Mouse (Mus musculus) embryonic stem cell, embryonic (primary cell): ENCODE results near the gene Alox12.

Source experiments
- CTCF ChIA-PET, 4 experiments: fragments of 300-600 bp in 2 of 4; fragments of 350-600 bp in 2 of 4; sonication (Branson Sonifier 250); formaldehyde crosslinking; loops; one replicate each; lab custom pipeline; 2022; ENCODE audit warnings: inconsistent platforms in 2 of 4; lab: Charles Lee
- POLR2A ChIA-PET, 4 experiments: fragments of 300-600 bp in 2 of 4; fragments of 350-600 bp in 2 of 4; sonication (Branson Sonifier 250); formaldehyde crosslinking; loops; one replicate each; lab custom pipeline; 2022; ENCODE audit warnings: antibody characterized with exemption in 4 of 4, inconsistent platforms in 1 of 4; lab: Charles Lee

Alox12 gene

DNA sequence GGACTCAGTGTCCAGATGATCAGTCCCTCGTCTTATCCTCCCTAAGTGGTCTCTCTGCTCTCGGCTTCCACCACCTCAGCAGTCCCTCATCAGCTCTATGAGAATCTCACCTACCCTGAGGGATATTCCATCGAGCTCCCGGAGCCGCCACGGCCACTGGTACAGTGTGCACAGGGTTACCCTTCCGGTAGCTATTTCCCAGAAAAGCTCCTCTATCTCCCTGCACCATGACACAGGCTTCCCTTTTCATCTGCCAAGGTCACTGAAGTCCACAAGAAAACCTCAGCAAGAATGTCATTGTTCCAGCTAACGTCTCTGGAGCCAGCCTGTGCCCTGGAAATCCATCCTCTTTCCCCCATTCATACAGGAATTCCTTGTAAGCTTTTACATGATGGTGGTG lies 3.3 kb downstream of the Alox12 start:
- POLR2A ChIA-PET: interaction anchor here in 2 of 4 experiments (1.0 to 2.9 kb wide), 4 partner anchors 12 to 22 kb away, joined by 3 to 16 read pairs (median 12); partner anchors contain the start of genes Gm21988 (in 2 of the 2) and Rnasek (in 2 of the 2)
- CTCF ChIA-PET: interaction anchor here (0.6 to 1.2 kb wide), 6 partner anchors 10 to 781 kb away, joined by 3 to 4 read pairs (median 3); partner anchors contain the start of gene 0610010K14Rik (in 1 of the 4)

DNA sequence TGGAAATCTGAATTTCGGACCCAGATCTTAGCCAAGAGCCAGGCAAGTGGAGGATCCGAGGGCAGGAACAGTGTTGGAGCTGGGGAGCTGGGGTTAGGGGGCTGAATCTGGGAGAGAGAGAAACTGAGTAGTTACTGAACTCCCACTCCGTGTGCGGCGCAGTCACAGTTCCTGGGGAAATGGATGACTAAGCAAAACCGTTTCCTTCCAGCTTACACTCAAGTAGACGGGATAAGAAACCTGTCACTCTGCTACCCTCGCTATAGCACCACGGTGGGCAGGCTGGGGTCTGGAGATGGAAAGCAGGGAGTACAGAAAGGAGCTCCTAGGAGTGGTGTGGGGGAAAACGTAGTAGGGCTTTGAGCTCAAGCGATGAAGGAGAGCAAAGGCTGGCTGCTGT lies 5.0 kb downstream of the Alox12 start:
- ChIA-PET CTCF (interaction anchor here in 3 of 4 experiments (1.0 to 2.1 kb wide), 5 partner anchors 20 to 72 kb away, joined by 3 to 6 read pairs (median 3); partner anchors contain the start of gene Bcl6b (in 2 of the 3)), POLR2A (interaction anchor here in 3 of 4 experiments (1.2 to 2.9 kb wide), 7 partner anchors 10 to 202 kb away, joined by 3 to 16 read pairs (median 4); partner anchors contain the start of genes Gm21988 (in 3 of the 3), Rnasek (in 3 of the 3), 0610010K14Rik (in 2 of the 3) and Med11 (in 1 of the 3))

DNA sequence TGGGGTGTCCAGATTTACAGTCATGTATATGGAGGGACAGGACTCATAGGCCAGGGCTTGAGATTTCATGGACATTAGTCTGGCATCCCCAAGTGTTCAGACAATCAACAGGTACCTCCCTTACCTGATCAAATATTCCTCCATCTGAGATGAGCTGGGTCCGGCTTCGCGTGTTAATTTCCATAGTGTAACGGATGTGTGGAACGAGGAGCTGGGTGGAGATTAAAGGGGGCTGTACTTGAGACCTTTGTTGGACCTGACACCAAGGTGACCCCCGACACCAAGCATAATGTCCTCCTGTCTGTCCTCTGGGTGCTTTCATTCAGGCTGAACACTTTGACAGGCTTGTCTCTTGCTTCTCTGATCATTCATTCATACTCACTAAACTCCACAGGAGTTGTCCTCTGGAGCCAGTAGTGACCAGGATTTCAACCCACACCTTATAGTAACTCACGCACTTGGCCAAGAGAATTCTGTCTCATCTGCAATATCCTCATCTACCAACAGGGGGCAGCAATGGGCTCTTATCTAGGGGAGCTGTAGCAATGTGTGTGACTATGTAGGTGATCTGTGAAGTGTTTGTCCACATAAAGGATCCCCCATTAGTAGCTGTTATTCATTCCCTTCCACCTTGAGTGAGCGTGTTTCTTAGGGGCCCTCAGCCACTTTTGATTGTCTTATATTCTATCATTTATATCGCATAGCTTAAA lies 7.9 kb downstream of the Alox12 start:
- ChIA-PET POLR2A (interaction anchor here in 3 of 4 experiments (0.6 to 2.3 kb wide), 14 partner anchors 8 to 825 kb away, joined by 3 to 12 read pairs (median 3); partner anchors contain the start of genes 0610010K14Rik (in 3 of the 3), Alox12 (in 1 of the 3), Gm21988 (in 1 of the 3) and Rnasek (in 1 of the 3)), CTCF (interaction anchor here (0.5 to 1.7 kb wide), 30 partner anchors 8 to 1947 kb away, joined by 3 to 18 read pairs (median 4); partner anchors contain the start of genes 0610010K14Rik (in 3 of the 4), Bcl6b (in 1 of the 4), Gm21988 (in 1 of the 4) and Rnasek (in 1 of the 4))

DNA sequence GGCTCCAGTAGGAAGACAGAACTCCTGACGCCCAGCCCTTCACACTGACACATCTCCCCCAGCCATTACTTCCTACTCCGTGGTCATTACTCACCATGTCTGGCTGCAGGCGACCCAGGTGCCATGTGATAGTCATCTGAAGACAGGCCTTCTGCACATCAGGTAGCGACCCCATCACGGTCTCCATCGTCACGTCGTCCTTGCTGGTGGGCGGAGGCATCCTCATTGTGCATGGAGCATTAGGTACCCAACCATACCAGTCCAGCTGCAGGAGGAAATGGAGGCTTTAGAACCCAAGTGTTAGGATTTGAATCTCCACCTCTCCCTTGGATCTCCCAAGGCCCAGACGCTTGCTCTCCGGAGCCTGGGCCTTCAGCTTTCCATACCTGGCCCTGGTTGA lies 12.6 kb downstream of the Alox12 start:
- POLR2A ChIA-PET: interaction anchor here in 1 of 4 experiments (0.7 kb wide), 1 partner anchor 16 kb away, joined by 4 read pairs; no protein-coding TSS in a partner anchor
- CTCF ChIA-PET: interaction anchor here in 2 of 4 experiments (0.7 to 0.8 kb wide), 2 partner anchors 12 to 21 kb away, joined by 3 to 8 read pairs; no protein-coding TSS in a partner anchor

DNA sequence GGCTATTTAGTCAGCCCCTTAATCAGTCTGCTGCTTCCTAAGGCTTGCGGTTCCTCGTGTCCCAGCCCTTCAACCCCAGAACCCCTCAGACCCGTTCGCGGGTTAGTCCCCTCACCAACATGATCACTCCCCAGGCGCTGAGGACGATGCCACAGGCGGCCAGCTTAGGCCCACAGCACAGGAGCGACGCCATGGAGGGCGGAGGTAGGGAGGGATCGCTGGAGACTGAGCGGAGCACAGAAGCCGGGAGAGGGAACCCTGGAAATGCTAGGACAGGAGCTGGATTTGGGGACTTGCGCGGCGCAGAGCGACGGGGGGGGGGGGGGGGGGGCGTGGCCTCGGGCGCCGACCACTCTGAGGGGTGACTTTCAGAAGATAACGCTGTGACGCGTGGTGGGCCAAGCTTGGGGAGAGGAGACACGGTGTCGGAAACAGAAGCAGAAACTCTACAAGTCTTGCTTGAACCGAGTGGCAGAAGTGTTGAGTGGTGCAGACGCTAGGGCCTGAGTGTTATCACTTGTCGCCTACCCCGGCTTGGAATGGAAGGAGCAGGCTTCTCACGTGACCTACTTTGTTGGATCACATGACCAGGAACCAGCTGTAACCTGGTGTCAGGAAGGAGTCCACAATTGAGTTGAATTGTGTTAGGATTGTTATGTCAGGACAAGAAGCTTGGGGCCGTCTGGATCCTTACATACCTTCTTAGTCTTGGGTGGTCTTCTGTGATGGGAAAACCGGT lies 15.4 kb downstream of the Alox12 start, which contains the start of the genes Gm21988 and Rnasek:
Gene Gm21988, minus strand, starts transcription at position 290 of the 739 bp plus-strand sequence.
Gene Rnasek, minus strand, starts transcription at position 302 of the 739 bp plus-strand sequence.
- CTCF ChIA-PET: interaction anchor here (0.6 to 2.8 kb wide), 10 partner anchors 8 to 518 kb away, joined by 3 to 11 read pairs (median 4); partner anchors contain the start of genes Alox12e (in 1 of the 4) and Bcl6b (in 1 of the 4)
- POLR2A ChIA-PET: interaction anchor here (0.5 to 6.9 kb wide), 43 partner anchors 8 to 729 kb away, joined by 3 to 90 read pairs (median 4); partner anchors contain the start of genes Alox12 (in 3 of the 4), Spag7 (in 2 of the 4), Alox12e (in 1 of the 4) and Arrb2 (in 1 of the 4)

DNA sequence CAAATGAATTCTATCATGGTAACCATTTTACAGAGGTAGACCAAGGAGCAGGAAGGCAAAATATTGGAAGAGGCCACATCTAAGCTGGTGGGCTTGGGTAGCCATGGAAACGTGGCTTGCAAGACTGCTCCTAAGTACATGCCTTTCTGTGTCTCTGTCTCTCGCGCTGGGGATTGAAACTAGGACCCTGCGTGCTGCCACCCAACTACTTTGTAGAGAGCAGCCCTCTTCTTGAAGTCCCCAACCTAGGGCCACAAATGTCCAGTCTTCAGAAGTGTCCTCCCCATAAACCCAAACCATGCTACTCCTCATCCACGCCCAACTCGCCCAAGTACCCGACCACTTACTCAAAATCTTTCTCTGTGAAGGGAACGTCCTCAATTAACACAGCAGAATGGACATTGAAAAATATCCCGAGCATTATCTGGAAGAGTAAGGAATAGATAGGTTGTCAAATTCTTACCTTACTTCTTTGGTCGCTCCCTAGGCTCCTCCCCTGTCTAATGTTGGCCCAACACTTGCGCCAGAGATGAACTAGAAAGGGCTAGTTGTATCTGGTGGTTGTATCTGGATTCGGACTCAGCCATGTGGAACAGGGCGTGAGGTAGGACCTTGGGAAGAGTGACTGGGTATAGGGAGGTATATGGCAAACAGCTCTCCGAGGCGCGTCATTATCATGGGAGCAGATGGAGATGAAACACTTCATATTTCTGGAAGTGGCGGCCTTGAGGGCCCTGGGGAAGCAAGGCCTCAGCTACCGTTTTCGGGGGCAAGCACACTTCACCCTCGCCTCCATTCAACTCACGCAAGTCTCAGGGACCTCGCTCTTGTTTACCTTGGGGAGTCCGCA lies 16.3 kb downstream of the Alox12 start:
- CTCF ChIA-PET: interaction anchor here in 3 of 4 experiments (0.7 to 2.8 kb wide), 11 partner anchors 8 to 290 kb away, joined by 3 to 11 read pairs (median 4); partner anchors contain the start of genes Alox12e (in 1 of the 3) and Bcl6b (in 1 of the 3)
- POLR2A ChIA-PET: interaction anchor here (0.6 to 6.9 kb wide), 38 partner anchors 8 to 430 kb away, joined by 3 to 90 read pairs (median 7); partner anchors contain the start of genes Alox12 (in 3 of the 4), Arrb2 (in 2 of the 4), Slc16a13 (in 2 of the 4) and Spag7 (in 2 of the 4)

DNA sequence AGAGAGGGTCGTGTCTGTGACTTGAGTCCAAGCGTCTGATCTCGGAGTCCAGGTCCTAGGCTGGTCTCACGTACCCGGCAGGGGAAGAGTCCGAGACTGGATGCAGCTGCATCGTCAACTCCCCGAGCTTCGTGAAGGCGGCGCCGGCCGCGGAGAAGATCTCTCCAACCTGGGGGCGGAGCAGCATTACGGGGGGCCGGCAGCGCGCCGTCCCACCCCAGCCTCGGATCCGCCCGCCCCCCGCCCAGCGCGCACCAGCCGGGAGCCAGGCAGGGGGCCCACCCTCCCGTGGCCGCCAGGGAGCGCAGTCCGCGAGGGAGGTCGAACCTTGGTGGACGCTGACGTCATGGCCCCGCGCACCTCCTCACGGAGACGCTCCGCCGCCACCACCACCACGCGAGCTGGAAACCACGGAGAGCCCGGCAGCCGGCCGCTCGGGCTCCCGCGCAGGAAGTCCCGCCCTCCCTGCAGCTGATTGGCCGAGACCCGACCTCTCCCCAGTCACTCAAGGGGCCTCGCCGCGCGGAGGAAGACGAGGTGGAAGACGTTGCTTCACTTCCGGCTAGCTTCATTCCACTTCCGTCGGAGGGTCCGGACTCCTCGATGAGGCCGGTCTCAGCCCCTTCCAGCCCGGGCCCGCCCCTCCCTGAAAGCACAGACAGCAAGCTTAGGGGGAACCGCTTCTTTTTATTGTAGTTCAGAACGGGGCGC lies 17.5 kb downstream of the Alox12 start, which contains the start of gene 0610010K14Rik:
Gene 0610010K14Rik, minus strand, starts transcription at position 458 of the 711 bp plus-strand sequence.
- ChIA-PET CTCF (interaction anchor here (0.5 to 2.4 kb wide), 22 partner anchors 9 to 431 kb away, joined by 3 to 9 read pairs (median 4); partner anchors contain the start of genes Alox12 (in 1 of the 4), Cxcl16 (in 1 of the 4) and Zmynd15 (in 1 of the 4)), POLR2A (interaction anchor here (0.6 to 6.9 kb wide), 55 partner anchors 9 to 1265 kb away, joined by 3 to 90 read pairs (median 4); partner anchors contain the start of genes Arrb2 (in 3 of the 4), Alox12 (in 2 of the 4), Bcl6b (in 2 of the 4) and Rnf167 (in 2 of the 4))

DNA sequence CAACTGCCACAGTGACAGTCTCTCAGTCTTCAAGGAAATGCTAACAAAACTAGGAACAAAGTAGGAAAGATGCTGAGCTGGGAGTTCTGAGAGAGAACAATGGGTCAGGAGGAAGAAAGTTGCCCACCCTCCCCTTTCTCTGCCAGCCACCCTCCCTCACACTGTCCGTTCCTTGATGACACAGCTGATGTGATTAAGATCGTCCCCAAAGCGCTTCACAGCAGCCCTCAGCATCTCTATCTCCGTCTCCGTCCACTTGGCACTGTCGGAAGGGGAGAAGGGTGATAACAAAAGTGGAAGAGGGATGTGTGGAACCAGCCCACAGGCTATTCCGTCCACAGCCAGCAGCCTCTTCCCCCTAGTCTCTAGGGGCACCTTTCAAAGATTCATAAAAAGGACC lies 18.4 kb downstream of the Alox12 start:
- ChIA-PET CTCF (interaction anchor here in 3 of 4 experiments (0.5 to 2.4 kb wide), 16 partner anchors 8 to 736 kb away, joined by 3 to 9 read pairs (median 4); partner anchors contain the start of gene Alox12 (in 1 of the 3)), POLR2A (interaction anchor here in 3 of 4 experiments (0.6 to 6.9 kb wide), 34 partner anchors 8 to 1103 kb away, joined by 3 to 90 read pairs (median 5); partner anchors contain the start of genes Arrb2 (in 3 of the 3), Bcl6b (in 2 of the 3), Slc16a13 (in 2 of the 3) and Alox12 (in 1 of the 3))

DNA sequence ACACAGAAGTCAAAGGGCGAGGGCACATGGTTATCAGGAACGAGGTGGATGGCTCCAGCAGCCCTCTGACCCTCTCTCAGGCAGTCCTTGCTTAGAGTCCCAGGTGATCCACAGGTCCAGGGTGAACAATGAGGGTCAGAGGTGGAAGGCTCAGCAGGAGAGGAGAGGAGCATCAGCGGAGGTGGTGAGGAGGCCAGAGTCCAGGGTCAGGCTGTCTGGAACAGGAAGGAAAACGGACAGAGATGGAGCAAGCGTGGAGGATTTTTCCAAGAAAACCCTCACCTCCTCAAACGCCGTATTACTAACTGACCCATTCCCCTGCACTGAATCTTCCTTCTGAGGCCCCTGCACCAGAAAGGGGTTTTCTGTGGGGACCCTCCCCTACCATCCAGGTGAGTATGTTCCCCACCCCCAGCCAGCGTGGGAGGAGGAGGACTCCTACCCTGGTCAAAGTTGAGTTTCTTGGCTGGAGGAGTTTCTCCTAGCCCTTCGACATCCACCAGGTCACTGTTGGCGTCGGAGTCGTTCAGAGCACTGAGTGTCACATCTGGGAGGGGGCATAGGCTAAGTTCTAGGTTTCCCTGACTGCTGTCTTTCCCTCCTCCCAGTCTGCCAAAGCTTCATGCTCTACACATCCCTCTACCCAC lies 19.8 kb downstream of the Alox12 start:
- ChIA-PET POLR2A (interaction anchor here in 1 of 4 experiments (3.3 to 6.9 kb wide), 2 partner anchors 7 to 14 kb away, joined by 28 to 90 read pairs; partner anchors contain the start of genes Bcl6b and Slc16a13), CTCF (no interaction called here)

DNA sequence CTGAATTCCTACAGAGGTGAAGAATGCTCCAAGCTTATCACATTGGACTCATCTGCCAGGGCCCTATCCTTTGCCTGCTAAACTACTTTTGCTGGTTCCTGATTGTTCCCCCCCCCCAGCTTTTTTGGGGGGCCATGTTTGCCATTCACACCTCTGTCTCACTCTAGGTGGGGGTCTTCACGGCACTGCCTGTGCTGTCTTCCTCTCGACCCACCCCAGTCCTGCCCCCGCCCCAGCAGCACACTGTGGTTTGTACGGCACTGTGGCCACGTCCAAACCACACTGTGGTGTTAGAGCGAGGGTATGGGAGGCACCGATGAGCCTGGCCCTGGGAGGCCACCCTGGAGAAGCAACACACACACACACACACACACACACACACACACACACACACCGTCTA lies 20.7 kb downstream of the Alox12 start:
- ChIA-PET POLR2A (interaction anchor here in 2 of 4 experiments (2.7 to 5.3 kb wide), 2 partner anchors 12 to 13 kb away, joined by 16 to 46 read pairs; partner anchors contain the start of gene Slc16a13 (in 1 of the 2)), CTCF (no interaction called here)

DNA sequence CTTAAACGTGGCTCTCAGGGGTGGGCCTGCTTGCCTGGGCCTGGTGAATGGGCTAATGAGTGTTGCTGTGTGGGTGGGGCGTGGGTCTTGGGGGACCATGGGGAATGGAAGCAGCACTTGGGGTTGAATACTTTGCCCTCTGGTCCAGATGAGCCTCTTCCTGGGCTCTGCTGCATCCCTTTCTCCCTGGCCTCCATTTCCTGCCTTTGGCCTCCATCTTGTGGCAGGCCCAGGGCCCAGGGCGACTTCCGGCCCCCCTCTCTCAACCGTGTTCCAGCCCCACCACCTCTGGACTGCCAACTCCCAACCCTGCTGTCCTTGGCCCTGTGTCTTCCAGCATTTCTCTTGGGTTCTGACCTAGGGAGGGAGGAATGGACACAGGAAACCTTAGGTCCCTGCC lies 21.1 kb downstream of the Alox12 start:
- POLR2A ChIA-PET: interaction anchor here in 2 of 4 experiments (1.5 to 5.3 kb wide), 4 partner anchors 12 to 435 kb away, joined by 3 to 46 read pairs (median 10); partner anchors contain the start of genes Slc16a13 (in 1 of the 2) and Spag7 (in 1 of the 2)
- CTCF ChIA-PET: interaction anchor here in 2 of 4 experiments (0.5 to 1.4 kb wide), 2 partner anchors 14 to 219 kb away, joined by 3 to 4 read pairs; no protein-coding TSS in a partner anchor

DNA sequence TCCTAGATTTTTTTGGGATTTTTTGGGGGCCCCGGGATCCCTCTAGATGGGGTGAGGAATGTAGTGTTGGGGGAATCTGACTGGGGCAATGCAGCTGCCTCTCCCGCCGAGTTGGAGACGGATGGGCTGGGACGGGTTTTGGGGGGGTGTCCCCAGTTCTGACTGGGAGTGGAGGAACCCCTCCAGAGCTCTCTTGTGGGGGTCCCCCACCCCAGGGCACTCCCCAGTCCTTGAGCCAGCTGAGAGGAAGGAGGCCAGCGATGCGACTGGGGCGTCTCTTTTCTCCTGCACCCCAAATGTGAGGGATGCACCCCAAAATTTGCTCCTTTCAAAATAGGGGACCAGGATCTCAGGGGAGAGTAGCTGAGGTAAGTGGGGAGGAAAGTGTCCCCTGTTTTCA lies 22.1 kb downstream of the Alox12 start:
- ChIA-PET CTCF (interaction anchor here in 3 of 4 experiments (0.6 to 1.4 kb wide), 5 partner anchors 15 to 110 kb away, joined by 3 to 5 read pairs (median 4); no protein-coding TSS in a partner anchor), POLR2A (interaction anchor here in 3 of 4 experiments (0.6 to 5.3 kb wide), 11 partner anchors 11 to 523 kb away, joined by 3 to 46 read pairs (median 9); partner anchors contain the start of genes Slc16a13 (in 2 of the 3) and Spag7 (in 1 of the 3))

DNA sequence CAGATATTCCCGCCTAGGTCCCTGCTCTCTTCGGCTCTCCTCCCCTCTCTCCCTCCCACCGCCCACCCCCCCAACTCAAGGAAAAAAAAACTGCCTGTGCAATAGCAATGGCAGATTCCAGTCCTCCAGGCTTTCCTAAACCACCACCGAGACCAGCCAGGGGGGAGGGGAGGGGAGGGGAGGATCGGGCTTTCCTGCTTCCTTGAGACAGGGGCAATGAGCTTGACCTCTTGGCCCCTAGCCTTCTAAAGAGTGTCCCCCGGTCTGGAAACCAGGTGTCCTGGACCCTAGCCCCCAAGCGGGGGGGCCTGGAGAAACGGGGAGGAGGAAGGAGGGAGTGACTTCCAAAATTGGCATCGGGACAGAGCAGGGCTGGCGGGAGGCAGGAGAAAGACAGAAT lies 22.6 kb downstream of the Alox12 start:
- POLR2A ChIA-PET: interaction anchor here (0.6 to 5.3 kb wide), 11 partner anchors 10 to 523 kb away, joined by 3 to 46 read pairs (median 8); partner anchors contain the start of genes Slc16a13 (in 2 of the 4) and Spag7 (in 1 of the 4)
- CTCF ChIA-PET: interaction anchor here (0.6 to 1.4 kb wide), 4 partner anchors 10 to 64 kb away, joined by 3 to 4 read pairs (median 3); no protein-coding TSS in a partner anchor
